Mouse (Mus musculus): Measurements from ENCODE around the gene Sorbs1. TPM values are rescaled to one million over a fixed set of nuclear protein-coding genes. Genes with fewer than 3 reads are reported as not detected.

Sorbs1 gene
- total RNA-seq, 2 experiments from 2014 or later, result 195 to 227 TPM

DNA sequence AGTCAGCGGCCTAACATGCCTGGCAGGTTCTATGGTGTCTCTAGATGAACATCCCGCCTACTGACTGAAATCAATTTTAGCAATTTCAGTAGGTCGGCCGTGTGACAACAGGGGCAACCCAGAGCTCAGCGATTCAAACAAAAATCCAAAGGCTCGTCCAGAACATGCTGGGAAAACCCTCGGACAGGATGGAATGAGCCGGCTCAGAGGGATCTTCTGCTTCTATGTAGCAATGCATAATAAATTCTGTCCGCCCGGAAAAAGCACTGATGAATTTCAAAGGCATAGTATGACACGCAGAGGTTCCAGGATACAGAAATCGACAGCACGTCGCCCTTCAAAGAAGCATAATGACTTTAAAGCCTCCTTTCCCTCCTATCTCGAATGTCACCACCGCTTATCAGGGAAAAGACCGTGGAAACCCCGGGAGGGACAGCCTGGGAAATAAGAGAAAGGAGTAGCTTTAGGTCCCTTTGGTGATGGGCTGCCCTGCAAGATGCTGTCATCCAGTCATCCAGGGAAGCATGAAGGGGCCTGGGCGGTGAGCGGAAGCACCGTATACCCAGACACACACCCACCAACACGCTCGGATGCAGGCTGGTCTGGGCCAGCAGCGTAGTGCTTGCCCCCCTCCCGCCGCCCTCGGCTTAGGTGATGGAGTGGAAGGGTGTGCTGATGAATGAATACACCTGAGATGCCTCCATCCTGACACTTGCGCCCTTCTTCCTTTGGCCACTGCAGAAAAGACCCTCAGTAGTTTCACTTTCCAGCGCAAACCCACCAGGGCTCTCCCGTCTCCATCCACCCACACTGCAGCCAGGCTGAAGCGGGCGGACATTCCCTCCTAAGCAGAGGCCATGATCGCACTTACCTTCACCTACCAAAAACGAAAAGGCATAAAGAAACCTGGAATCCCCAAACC, 818 bp downstream of the Sorbs1 start:
- DNase-seq, result peak in 1 of 2 experiments; percentile 34

DNA sequence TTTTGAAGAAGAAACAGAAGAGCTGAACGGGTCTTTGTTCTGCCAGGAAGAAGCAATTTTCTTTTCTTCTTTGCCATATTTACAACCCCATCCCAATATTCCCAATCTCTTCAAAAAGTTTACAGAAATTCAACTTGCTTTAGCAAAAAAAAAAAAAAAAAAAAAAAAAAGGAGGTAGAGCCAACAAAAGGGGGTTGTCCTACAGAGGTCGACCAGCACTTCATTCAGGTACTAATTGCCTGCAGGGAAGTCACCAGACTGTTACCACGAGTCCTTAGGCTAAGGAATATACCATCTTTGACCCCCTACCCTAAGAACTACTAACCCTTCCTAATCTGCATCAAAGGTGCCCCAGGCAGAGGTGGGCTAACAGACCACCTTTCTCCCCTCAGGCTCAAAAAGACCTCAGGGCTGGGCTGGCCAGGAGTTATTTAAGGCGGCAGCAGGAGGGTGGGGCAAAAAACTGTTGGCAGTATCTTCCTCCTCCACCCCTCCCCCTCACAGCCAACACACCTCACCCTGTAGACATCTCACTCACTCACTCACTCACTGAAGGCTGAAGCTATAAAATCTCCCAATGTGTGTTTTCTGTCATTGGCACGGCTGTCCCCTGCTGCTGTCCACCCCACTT, 1.8 kb downstream of the Sorbs1 start:
- no peak for DNase-seq

DNA sequence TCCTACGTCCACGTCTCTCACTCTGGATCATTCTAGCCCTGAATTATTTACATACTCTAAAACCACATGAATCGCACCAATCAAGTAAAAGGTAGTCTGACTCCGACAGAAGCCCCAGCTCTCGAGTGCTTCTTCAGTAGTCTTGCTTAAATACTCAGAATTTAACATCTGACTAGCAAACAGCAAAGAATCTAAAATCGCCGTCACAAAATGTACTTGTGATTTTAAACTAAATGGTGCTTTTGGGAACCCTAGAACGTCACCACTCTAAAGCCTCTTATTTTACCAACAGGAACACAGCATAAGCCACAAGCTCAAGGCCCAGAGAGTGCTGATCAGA, 2.5 kb downstream of the Sorbs1 start:
- DNase-seq, result no peak

DNA sequence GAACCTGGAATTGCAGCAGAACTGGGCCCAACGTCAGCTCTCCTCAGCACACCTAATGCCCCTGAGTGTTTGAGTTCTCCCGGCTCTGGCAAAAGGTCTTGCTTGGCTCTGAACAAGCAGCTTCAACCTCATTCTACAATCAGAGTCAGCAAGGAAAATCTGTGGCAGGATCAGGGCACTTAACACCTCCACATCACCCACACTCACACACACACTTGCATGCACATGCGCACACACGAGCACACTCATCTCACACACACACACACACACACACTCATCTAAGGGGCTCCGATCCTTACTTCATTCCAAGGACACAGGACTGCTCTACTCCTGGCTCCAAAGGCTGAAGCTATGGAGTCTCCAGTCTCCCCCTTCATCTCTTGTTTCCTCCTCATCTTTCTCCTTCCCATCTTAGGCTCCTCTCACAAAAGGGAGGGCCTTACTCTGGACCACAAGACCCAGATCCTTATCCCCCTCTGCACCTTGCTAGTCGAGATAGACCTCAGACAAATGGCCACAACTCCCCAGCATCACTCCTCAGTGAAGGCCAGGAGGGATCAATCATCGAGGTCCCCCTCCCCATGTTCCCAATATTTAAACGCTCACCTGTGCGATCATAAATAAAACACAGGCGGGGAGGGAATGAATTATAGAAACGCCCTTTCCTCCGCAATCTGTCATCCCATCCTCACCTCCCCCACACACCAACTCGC, 3.0 kb downstream of the Sorbs1 start:
- DNase-seq, result no peak

DNA sequence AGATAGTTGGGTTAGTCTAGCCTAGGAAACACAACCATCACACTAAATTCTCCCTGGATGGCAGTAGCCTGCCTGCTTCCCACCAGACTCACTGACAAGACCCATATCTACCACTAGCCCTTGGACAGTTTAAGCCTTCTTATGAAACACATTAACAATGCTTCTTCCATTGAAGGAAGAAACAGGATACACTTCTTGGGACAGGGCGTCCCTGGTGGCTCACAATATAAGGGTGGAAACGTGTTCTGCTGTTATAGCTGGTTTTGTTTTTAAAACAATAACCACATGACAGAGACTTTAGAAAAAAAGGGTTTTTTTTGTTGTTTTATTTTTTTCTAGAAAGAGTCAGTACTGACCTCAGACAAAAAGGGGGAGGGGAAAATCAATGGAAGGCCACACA, 4.3 kb downstream of the Sorbs1 start:
- DNase-seq, result no peak

DNA sequence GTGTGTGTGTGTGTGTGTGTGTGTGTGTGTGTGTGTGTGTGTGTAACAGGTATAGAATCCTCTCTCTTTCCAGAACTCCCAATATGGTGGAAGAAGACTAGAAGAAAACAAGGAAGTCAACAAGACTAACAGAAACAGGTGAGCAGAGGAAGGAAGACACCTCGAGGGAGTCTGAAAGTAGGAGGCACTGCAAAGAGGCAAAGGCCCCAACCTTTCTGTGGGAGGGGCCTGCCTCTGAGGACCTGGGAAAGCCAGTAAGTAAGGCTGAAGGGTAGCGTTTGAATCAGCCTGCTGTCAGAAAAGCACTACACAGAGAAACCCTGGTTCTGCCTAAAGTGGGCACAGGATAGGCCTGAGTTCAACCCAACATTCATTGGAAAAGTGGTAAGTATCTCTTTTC, 4.7 kb downstream of the Sorbs1 start:
- DNase-seq, result no peak

DNA sequence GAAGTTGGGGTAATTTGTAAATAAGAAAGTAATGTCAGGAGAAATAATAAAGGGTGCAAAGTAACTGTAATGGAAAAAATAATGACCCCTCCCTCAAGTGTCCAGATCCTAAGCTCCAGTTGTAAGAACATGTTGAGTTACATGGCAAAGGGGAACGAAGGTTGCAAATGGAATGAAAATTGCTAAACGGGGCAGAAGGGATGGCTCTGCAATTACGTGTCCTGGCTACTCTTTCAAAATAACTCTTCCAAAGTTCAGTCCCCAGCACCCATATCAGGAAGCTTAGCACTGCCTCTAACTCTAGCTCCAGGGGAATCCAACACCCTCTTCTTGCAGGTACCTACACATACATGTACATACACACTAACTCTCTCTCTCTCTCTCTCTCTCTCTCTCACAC, 6.6 kb downstream of the Sorbs1 start:
- DNase-seq, result no peak

DNA sequence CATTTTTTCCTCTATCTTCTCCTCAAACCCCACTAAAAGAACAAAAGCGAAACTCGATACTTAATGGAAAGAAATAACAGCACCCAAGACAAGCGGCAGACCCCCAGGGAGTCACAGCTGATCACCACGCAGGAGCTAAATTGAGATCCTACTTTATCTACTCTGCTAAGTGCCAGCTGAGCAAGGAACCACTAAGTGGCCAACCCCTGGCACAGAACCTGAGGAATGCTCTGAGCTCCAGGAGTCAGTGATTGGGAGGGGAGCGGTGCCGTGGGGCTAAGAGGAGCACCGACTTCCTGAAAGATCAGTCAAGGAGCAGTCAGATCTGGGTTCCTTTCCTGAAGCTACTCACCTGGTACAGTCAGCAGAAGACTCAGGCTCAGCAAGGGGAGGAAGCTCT, 9.2 kb downstream of the Sorbs1 start:
- no peak for DNase-seq

DNA sequence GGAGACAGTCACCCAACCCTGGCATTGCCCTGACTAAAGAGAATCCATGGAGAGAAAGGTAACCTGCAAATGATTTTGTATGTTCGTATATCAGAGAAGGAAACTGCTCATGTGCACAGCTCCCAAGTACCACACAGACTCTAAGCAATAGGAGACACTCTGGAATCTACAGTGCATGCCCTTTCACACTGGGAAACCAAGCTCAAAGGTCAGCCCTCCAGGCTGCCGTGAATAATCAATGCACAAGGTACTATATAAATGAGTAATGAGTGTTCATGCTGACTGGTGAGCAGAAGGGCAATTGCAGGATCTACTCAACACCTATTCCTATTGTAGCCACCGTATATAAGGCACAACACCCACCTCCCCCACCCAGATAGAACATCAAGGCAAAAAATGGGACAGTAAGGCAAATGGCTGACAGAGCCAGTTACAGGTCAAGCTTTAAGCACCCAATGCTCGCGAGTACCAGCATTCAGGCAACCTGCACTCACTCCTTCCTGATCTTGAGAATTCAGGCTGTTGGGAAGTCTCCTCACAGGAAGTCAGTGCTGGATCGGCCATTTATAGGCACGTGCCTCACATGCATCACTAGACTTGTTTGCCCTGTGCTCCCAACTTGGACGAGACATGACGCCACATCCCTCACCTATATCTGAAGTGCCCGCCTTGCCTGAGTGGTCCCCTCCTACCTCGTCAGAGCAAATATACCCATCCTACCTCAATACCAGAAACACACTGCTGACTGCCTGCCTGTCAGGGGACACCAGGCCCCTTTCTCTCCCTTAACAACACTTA, 13.4 kb downstream of the Sorbs1 start:
- DNase-seq, result no peak

DNA sequence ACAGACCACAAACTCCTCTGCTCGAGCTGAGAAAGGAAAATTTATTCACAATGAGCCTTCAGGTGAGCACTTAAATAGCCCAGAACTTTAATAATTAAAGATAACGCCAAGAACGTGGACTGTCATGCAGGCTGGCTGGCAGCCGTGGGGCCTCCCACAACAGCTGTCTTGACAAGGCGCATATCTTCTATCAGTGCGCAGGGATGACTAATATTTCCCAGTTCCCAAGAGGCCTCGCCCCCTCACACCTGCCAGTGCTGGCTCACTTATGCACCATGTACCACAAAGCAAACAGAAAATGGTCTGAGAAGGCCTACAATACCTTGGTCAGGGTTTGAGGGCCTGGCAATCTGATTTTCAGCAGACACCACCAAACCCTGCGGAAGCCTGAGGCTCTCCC, 14.4 kb downstream of the Sorbs1 start:
- DNase-seq, result peak in 1 of 2 experiments; percentile 60

DNA sequence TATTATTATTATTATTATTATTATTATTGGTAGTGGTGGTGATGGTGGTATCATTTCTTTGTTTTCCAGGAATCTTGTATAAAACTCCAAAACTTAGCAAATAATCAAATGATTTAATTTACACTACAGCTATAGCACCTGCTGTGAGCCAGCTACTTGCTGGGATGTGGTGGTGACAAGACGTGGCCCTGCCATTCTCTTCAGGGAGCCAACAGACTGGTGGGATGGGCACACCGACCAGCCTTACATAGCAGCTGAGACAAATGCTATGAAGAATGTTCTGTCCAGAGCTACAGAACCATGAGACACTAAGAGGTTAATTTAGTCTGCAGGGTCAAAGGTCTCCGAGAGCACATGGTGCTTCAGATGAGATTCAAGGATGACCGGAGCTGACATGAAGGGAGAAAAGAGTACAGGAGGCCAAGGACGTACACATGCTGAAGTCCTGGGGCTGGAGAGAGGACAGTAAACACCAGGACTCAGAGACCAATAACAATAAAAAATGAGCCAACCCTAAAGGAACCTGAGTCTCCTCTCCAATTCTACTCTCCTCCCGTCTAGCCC, 15.3 kb downstream of the Sorbs1 start:
- DNase-seq, result no peak

DNA sequence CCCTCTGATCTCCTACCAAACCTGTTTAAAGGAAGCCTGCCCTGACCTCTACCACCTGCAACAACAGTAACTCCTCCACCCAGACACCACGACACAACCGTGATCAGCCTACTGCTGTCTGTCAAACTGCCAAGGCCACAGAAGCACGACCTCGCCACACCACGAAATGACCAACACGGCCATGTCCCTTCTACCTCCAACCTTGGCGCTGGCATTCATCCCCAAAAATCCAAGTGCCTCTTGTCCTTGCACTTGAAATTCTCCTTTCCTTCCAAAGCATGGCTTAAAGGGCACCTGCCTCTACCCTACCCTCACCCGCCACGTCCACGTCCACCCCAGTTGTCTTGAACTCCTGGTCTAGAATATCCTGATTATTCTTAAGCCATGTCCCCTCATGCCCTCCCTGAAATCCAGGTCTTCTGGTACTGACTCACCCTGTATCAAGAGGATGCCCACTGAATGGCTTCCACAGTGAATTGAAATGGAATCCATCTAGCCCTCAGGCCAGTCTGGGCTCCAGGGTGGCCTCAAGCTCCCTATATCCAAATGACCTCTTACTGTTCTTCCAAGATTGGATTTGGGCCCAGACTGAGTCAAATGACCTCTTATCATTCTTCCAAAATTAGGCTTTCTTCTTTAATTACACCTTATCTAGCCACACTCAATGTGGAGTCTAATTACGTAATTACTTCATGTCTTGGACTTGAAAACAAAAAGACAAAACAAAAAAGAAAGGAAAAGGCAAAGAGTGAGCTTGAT, 16.9 kb downstream of the Sorbs1 start:
- no peak for DNase-seq

DNA sequence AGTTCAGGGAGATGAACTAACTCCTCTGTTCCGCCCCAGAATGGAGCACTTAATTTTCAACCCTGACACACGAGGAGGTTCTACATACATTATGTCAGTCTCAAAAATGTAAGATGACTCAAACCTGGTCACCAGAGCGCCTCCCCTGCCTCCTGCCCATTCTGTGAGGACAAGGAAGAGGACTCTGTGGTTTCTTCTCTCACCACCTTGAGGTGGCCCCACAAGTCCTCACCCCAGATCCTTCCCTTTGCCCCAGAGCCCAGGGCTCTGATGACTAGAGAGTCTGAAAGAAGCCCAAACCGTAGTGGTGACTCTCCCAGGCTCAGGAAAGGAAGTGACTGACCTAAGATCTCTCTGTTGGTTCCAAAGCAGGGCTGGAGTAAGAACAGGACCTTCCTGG, 17.5 kb downstream of the Sorbs1 start:
- no peak for DNase-seq

DNA sequence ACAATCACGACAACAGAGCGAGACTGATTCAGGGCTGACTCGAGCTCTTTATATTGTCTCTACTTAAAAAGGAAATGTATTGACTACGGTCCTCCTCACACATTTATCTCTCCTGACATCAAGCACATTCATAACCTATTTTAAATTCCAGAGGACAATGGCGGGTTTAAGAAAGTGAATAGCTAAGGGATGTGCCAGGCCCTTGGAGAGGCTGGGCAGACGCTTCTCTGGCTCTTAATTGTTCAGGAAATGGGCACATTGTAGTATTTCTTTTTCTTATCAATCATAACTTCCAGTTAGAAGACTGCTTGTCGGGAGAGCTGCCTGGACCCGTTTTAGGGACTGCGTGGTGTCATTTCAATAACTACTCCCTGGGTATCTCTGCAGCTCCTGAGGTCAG, 20.7 kb downstream of the Sorbs1 start:
- DNase-seq, result no peak

DNA sequence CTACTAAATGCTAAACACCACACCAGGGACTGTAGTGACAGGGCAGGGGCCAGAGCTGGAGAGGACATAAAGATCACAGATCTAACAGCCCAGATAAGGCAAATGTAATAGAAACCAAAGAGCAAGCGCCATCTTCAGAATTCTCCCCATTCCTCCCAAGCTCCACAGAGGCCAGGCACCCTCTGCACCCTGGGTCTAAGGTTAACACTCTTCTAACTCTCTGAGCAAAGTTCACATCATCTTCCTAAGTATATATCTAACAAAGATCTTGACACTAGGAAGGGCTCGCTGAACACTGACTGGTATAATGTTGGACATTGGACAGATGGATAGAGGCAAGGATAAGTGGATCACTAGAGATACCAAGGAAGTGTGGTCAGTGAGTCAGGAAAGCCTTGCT, 22.1 kb downstream of the Sorbs1 start:
- DNase-seq, result no peak

DNA sequence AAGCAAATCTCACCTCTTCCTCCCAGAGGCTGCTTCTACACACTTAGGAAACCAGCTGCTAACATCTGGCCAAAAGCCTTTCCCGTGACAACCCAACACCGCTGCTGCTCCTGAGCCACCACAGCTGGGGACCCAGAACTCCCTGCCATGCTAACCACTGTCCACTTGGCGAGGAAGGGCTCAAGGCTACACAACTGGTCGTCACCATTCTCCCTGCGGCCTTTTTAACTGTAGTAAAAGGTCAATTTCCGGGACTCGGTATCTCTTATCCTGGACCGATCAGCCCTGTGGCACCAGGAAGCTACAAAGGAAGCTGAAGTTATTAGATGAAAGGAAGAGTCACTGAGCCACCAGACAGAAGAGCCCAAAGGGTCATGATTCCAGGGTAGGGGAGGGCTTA, 22.8 kb downstream of the Sorbs1 start:
- DNase-seq, result peak in 1 of 2 experiments; percentile 1

DNA sequence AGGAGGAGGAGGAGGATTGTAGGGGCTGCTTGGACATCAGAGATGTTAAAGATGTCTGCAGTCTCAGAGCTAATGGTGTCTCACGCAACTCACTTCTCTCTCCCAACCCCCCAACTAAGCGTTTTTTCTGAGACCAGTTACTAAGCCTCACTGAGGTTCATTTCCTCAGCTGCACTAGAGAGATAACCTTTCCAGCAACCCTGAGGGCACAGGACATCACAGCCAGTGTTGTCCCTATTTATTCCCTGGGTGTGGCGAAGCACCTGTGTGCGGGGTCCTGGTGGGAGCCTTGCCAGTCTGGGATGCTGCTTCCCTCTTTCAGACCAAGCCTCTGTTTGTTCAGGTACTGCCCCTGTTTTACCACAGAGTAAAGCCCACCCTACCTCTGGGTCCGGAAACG, 23.9 kb downstream of the Sorbs1 start:
- no peak for DNase-seq

DNA sequence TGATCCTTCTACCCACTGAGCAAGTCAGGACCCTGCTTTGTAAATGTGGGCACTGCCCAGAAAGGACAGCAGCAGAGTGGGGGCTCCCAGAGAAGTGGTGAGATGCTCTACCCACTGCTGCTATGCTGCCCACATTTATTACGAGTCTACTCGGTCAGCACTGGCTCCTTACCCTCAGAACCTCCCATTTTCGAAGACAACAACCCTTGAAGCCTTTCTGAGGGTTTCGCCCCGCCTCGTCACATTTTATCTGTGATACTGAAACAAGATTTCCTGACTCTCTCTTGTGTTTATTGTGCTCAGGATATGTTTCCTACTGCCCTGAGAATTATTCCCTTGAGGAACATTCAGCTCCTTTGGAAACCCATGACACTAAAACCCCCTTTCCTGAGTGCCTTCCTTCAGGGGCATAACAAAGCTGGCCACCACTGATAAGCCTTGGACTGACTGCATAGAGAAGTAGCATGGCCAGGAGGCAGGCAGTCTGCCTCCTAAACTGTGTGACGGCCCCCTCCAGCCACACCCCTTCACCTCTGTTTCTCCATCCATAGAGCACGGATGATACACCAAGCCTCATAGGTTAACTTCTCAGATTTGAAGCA, 24.6 kb downstream of the Sorbs1 start:
- no peak for DNase-seq

DNA sequence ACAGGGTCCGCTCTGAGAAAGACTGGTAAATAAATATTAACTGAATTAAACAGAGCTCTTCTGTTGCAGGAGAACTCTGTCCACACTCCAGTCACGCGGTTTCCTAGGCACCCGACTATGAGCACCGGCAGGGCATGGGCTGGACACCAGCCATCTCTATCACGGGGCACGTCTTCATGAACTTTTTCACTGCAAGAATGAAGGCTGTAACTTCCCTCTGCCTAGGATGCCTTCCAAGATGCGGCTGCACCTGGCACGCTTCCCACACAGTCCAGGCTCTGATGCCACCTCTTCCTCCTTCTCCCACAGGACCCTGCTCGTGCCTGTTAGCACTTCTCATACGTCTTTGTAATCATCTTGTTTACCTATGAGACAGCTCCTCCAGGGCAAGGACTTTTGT, 26.0 kb downstream of the Sorbs1 start:
- DNase-seq, result no peak

DNA sequence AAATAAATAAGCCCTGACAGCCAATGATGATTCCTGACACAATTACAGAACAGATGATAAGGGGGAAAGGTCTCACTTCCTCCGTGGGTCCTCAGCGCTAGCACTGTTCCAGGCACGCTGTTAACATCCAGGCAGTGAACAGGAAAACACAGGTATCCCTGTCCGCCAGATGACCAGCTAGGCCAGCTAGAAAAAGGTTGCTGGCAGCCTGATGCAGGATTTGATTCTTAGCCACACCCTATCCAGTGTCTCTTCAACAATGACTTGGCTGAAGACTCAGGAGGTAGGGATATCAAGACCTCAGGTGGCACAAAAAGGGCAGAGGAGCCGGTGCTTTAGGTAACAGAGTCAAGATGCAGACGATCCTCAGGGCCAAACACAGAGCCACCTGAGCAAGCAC, 32.5 kb downstream of the Sorbs1 start:
- DNase-seq, result no peak

DNA sequence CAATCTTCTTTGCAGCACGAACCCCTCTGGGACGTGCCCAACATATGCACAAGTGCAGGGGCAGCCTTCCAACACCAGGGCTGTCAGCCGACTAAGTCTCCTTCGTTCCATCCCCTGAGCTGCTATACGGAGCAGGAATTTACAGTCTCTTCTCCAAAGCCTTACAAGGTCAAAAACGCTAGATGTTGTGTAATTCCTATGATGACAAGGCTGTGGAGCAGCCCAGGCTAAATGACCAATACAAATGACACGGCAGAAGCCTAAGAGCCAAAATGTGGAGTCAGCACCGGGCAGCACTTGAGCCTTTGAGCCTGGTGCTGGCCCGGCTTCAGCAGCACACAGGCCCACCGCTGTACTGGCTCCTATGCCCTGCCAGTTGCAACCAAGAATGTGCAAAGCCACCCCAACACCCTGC, 35.4 kb downstream of the Sorbs1 start:
- DNase-seq, result no peak
